Mouse (Mus musculus) liver, postnatal 0 days (tissue): ENCODE measurements around the gene Hipk2.

Experiments used
- CTCF ChIP-seq: sonication (generic); IDR thresholded peaks from 2 replicates; pipeline ENCODE4 v1.5.1; 2016; ENCODE audit warnings: antibody characterized with exemption, low read depth
- EP300 ChIP-seq: IDR thresholded peaks from 2 replicates; pipeline ENCODE4 v1.6.1; 2016; ENCODE audit warnings: antibody characterized with exemption, low read depth, mild to moderate bottlenecking

GRCm38 (mm10) chr6:38873316-38873715, 2.6 kb downstream of the Hipk2 start:
- TF ChIP-seq EP300 (no peak), CTCF (no peak)
